Mouse (Mus musculus): ENCODE measurements around the gene Abcb1b.
"Not testable (repeated sequence)": the region's sequence is repeated elsewhere in the genome, so short reads cannot be mapped to it uniquely, and the experiment has no call there.

The Abcb1b gene

DNA sequence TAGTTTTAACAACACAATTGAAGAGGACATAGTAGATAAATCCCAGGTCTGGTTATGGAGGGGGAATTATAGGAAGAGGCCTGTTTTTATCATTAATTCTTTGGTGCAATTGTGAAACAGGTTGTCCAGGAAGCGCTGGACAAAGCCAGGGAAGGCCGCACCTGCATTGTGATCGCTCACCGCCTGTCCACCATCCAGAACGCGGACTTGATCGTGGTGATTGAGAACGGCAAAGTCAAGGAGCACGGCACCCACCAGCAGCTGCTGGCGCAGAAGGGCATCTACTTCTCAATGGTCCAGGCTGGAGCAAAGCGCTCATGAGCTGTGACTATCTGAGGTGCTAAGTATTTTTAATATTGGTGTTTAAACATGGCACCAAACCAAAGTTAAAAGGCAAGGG lies 67.7 kb downstream of the Abcb1b start:
- DNase-seq, result not testable (repeated sequence)

DNA sequence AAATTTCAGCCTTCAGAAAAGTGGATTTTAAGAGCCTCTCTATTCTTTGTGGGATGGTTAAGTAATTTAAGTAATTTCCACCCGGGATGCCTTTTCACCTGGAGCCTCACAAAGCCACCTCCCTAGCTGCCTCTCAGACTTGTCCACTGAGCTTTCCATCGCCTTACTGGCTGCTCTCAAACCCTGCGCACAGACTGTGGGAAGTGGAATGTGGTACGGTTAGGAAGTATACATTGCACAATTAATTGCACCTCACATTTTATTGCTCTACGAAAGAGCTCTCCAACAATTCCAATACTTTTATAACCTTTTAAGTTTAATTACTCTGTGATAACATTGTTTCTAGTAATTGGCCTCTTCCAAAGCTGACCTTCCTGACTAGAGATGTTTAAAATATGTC lies 68.4 kb downstream of the Abcb1b start:
- DNase-seq, result no peak

DNA sequence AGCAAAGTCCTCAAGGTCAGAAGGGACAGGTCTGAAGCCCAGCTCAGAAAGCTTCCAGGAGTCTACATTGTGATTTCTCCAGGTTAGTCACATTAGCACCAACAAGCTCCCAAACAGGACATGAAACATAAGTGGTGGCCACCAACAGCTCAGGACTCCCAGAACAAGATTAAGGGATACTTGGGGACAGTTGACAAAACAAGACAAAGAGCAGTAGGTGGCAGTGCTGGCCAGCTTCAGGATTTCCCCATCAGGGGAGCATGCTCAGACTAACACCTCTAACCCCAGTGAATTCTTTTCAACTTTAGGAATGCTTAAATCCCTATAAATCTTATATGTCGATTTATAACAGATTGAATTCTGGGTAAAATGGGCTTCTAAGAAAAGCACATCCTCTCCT lies 70.1 kb downstream of the Abcb1b start:
- peak; percentile 6 for DNase-seq

DNA sequence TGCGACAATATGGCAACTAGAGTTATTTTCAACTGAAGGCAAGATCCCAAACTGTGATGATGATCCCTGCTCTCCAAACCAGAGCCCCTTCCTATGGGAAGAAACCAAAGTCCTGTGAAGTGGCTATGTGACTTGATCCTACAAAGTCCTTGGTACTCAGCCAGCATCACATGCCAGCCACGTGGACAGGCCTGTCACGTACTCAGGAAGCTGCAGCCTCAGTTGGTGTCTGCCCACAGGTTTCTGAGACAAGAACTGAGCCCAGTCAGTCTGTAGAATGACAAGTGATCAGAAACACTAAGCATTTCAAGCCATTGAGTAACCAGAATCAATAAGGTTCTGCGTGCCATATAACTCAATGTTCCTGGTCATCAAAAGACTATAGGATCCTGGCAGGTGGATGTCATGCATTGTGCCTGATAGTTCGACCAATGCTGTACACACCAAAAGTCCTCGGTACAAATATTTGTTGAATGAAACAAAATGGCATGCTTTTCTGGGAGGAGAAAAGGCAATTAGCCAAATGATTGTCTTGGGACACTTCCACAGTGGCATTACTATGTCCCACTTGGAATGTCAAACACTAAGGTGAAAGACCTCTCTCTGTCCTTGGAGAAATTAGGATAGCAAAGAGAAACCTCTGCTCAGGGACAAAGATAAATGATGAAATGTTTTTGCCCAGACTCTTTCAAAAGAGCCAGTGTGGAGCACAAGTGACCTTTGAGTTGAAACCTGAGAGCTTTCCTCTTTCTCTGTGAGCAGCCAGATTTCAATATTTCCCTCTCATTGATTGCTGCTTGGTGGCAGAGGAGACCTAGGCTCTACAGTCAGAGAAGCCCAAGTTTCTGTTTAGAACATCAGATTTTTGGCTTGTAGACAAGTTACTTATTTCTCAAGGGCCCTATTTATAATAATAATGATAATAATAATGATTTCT lies 75.3 kb downstream of the Abcb1b start:
- no peak for DNase-seq

DNA sequence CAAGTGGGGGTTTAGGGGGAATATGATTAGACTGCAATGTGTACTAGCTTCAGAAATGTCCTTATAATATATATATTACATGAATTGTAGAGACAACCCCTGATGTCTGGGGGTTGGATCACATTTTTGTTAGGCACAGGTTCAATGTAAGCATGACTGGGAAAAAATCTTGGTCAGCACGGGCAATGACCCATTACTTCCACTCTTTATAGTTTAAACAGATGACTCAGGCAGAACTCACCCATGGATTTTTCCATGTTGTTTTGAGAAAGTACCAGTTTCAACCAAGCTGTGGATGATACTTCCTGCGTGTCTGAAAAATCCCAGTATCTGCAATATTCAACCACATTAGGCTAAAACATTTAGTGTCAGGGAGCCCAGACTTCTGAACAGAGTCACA lies 79.1 kb downstream of the Abcb1b start:
- DNase-seq, result no peak

DNA sequence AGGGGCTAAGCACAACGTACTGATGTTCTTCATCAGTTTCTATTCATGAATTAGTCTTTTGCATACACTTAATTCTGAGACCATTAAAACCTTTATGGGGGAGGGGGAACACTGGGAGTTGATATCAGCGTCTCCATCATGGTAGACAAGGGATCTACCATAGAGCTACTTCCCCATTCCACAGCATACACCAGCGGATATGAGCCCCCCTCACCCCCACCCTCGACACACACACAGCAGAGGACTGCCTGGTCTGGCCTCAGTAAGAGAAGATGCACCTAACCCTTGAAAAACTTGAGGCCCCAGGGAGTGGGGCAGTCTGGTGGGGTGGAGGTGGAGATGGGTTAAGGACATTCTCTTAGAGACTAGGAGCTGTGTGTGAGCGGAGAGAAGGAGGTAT lies 79.9 kb downstream of the Abcb1b start:
- no peak for DNase-seq

DNA sequence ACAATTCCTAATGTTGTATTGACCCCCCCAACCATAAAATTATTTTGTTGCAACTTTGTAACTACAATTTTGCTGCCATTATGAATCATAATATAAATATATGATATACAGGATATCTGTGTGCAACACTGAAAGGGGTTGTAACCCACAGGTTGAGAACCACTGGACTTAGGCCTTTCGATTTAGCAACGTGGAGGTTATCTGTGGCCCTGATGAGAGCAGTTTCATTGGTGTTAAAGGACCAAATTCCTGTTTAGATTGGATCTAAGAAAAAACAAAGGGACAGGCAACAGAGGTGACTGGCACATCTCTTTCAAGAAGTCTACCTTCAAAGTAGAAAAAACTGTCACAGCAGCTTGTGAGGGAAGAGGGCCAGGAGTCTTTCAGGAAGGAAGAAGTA lies 87.9 kb downstream of the Abcb1b start:
- no peak for DNase-seq

DNA sequence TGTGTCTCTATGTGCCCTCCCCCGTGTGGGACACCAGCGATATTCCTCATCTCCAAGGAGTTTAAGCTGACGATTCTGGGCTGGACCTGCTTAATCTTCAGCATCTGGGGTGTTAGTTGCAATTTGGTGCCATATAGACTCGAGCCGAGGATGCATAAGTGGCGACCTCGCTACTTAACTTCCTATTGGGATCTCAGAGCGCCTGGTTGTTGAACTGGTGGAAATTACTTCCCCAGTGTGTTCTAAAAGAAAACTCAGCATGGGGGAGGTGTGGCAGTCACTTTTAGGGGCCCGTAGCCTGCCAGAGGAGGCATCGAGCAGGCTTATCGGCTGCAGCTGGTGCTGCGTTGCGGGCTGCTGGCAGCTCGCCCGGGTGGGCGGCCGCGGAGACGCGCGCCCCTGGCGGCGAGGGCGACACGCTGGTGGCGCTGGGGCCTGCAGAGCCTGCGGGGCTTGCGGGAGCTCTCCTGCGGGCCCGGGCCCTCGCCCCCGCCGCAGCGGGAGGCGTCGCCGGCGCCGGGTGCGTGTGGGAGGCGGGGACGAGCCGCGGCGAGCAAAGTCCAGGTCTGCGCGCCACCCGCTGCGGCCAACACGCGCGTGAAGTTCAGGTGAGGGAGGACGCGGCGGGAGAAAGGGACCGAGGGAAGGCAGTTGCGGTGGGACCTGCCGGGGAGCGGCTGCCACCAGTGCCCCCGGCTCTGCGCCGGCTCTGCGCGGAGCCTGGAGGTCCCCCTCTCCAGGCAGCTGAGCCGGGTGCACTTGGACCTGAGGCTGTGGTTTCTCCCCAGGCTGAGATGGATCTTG lies 95.6 kb downstream of the Abcb1b start, which contains the start of gene Abcb4:
TSS of gene Abcb4 (plus strand) at position 418 of the 804 bp plus-strand sequence.
- peak; percentile 68 to 75 for DNase-seq

DNA sequence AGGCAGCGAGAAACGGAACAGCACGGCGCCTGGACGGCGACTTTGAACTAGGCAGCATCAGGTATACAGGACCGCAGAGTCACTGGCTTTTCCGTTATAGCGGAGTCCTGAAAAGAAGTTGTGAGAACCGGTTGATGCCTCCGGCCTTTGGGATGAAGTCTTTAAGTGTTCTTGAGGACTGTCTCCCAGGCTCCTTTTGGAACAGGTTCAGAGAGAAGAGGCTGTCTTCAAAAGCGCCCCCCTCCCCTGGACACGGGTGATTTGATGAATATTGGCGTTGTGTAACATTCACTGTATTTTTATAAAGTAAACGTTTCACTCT lies 96.1 kb downstream of the Abcb1b start:
- no peak for DNase-seq

DNA sequence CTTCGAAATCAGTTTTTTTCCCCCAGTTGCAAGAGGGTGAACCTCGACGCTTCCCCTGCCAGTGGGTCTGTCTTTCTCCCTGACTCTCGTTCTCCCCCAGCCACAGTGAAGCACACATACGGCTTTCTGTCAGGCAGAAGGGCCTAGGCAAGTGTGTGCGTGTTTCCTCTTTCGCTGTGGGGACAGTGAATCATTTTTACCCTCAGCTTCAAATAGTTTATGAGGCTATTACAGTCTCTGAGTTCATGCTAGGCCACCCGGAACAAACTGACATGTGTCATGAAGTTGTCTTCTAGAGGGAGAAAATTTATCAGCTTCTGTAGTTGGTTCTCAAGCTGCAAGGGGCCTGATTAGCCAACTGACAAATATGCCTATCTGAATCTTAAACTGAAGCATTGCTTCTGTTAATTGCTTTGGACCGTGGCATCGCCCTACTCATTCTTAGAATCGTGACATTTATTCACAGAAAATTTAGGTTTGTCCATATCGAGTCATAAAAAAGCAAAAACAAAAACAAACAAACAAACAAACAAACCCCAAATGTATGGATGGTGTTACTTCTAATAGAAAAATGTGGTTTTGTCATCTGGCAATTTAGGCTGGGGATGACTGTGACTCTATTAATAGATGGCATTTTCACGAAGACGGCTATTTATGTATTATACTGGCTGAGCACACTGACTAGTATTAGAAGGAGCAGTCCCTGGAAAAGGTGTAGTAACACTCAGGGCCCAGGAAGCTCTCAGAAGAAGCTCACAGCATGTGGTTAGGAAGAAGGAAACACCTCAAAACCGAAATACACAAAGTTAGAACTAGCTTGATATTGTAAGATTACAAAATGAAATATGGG lies 96.9 kb downstream of the Abcb1b start:
- DNase-seq, result peak in 1 of 2 experiments; percentile 3

DNA sequence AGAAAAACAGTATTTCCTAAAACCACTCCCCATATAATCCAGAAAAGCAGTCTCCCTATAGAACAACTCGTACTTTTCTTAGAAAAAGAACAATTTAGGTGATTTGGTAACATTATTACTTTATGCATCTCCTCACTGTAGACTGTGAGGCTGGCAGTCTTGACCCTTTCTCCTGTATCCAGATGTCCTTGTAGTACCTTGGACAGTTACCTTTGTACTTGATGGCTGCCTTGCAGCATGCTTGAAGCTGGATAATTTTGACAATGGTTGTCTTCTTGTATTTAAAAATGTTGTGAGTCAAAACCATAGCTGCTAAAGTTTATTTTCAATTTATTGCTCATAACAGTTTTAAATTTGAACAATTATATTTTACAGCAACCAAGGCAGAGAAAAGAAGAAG lies 98.3 kb downstream of the Abcb1b start:
- DNase-seq, result no peak

DNA sequence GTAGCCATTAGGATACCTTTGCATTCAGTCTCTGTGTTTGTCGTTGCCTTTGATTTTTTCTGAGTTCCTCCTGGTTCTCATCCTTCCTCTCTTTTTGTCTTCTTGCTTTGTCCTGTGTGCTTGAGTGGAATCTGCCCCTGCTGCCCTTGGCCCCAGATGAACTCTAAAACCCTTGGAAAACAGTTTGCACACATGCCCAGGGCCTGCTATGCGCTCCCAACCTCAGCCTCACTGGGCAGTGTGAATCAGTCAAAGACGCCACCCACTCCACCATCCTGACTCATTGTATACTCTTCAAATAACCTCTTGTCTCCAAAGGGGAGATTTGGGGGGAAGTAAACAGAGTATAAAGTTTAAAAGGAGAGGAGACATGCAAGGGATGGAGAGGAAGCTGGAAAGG lies 100.3 kb downstream of the Abcb1b start:
- DNase-seq, result no peak

DNA sequence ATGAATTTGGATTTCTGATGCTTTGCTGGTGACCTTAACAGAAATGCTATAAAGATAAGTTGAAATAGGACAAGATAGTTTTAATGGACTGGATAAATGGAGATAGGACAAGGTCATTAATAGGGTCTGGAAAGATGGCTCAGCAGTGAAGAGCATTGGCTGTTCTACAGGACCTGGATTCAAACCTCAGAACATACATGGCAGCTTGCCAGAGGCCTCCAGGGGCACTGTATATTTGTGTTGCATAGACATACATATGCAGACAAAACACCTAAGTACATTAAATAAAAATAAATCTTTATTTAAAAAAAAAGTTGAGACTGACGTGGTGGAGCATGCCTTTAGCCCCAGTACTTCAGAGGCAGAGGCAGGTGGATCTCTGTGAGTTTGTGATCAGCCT lies 103.1 kb downstream of the Abcb1b start:
- DNase-seq, result no peak

DNA sequence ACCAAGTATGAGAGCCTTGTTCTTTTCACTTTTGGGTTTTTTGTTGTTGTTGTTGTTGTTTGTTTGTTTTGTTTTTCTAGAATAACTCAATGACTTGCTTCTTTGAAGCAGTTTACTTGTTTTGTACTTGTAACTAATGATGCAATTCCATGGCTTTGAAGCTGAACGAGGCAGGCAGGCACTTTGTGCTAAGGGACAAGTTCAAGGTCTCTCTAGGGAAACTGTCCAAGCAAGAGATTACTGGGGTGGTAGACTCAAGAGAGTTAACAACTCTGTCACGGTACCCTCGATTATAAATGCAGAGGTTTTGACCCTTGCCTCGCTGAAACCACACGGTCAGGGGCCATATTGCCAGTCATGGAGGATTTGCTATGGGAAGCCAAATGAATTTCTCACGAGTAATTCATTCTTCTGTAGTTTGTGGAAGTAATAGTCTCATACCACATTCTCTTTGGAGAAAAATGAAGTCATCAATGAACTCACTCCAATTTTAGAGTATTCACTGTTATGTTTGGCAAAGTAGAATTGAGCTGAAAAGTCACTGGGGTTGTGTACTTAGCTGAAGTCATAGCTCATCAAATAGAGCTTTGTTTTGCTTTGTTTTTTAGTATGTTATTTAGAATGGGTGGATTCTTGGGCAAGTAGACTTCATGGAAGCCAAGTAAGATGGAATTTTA lies 104.3 kb downstream of the Abcb1b start:
- no peak for DNase-seq

DNA sequence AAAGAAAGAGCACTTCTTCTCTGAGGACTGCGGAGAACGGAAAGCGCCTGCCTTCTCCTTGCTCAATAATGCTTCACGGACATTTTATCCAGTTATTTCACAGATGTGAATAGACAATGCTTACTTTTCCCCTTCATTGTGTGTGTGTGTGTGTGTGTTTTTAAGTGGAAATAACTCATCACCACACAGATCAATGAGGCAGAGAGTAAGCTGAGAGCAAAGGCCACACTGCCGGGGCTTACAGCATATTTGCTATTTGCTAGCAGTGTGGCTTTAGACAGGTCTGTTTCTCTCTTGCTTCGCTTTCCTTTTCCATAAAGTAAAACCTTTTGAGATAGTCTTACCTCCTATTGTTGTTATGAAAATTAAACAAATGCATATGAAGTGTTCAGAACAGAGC lies 106.6 kb downstream of the Abcb1b start:
- DNase-seq, result no peak

DNA sequence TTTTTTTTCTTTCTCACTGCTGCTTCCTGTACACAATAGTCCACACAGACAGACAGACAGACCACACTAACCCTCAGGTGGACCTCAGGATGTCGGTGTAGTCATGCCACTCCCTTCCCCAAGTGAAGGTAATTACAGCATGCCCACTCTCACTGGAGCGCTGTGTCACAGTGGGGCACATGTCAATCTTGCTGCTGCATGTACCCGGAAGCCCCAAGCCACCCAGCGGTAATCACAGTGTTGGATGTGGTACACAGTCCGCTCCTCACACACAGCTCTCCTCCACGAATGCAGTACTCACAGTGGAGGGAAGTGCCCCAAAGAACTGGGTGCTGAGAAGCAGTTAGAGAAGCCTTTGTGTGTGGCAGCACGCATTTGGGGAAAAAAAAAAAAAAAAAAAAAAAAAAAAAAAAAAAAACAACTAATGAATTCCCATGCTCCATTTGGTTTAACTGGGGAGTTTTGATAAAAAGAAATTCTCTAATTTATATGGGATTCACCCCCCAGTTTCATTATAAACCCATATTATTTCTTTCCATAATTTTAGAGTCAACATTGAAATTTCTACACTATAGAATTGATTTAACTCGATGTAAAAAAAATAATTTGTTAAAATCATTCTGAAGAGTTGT lies 113.7 kb downstream of the Abcb1b start:
- no peak for DNase-seq
